Mouse (Mus musculus): Measurements from ENCODE around the gene Fbxl16.

GRCm38 (mm10) chr17:25791843-25792527, 16.9 kb upstream of the Fbxl16 start:
- no peak for TF ChIP-seq CTCF (IDR thresholded peaks at IDR 0.05; ENCODE audit: borderline replicate concordance, insufficient read depth, low read depth, low read length)
- TF ChIP-seq POLR2A (IDR thresholded peaks at IDR 0.05; ENCODE audit: borderline replicate concordance, insufficient read depth, low read length): peak; percentile 93
